Mouse (Mus musculus) hindbrain, embryonic 16.5 days (tissue): ENCODE data around the gene Casp3. TPM values are rescaled to one million over a fixed set of nuclear protein-coding genes. Genes with fewer than 3 reads are reported as not detected.

ENCODE experiments used
- ATAC-seq: fragments of 200-750 bp; cut with Nextera tagmentation; 2 replicates; pipeline ENCODE4 v1.8.0; 2017; ENCODE audit warnings: moderate TSS enrichment, moderate library complexity
- H3K27ac ChIP-seq: fragments of 300-500 bp; sonication (generic); 2 replicates; pipeline ENCODE4 v1.5.1; 2014; ENCODE audit warnings: low read depth, mild to moderate bottlenecking, control low read depth, low read length, moderate library complexity
- H3K27me3 ChIP-seq: fragments of 300-500 bp; sonication (generic); replicated peaks from 2 replicates; pipeline ENCODE4 v1.6.1; 2014; ENCODE audit warnings: low read length; ENCODE audit not compliant: control insufficient read depth, insufficient read depth
- H3K36me3 ChIP-seq: fragments of 300-500 bp; sonication (generic); 2 replicates; pipeline ENCODE4 v1.6.1; 2014; ENCODE audit warnings: mild to moderate bottlenecking, low read length, moderate library complexity, mixed read lengths; ENCODE audit not compliant: control insufficient read depth, insufficient read depth
- H3K4me1 ChIP-seq: fragments of 300-500 bp; sonication (generic); 2 replicates; pipeline ENCODE4 v1.6.1; 2014; ENCODE audit warnings: low read depth, low read length; ENCODE audit not compliant: control insufficient read depth, insufficient read depth
- H3K4me2 ChIP-seq: fragments of 300-500 bp; sonication (generic); 2 replicates; pipeline ENCODE4 v1.6.1; 2014; ENCODE audit warnings: mild to moderate bottlenecking, low read length, control low read depth, moderate library complexity
- H3K4me3 ChIP-seq: fragments of 300-500 bp; sonication (generic); 2 replicates; pipeline ENCODE4 v1.5.1; 2014; ENCODE audit warnings: mild to moderate bottlenecking, low read length, control low read depth, moderate library complexity
- H3K9ac ChIP-seq: fragments of 300-500 bp; sonication (generic); 2 replicates; pipeline ENCODE4 v1.6.1; 2014; ENCODE audit warnings: low read depth, mild to moderate bottlenecking, control low read depth, low read length, moderate library complexity
- H3K9me3 ChIP-seq: fragments of 300-500 bp; sonication (generic); 2 replicates; pipeline ENCODE4 v1.6.1; 2014; ENCODE audit warnings: mild to moderate bottlenecking, low read length, moderate library complexity; ENCODE audit not compliant: control insufficient read depth
- WGBS: fragments of 180-500 bp; shearing (Covaris S2); extraction: QIAGEN DNeasy Blood & Tissue Kit; methylation state at CpG from one replicate; pipeline ENCODE4 v1.1.7; 2014; 5-methylcytosine and 5-hydroxymethylcytosine counted together
- polyA plus RNA-seq: library from polyadenylated mRNA; unstranded; fragments of >200 nt; fragmentation: Nextera tagmentation; extraction: Ambion mirVana; gene quantifications from 2 replicates; pipeline ENCODE4 v1.2.1, GENCODE M21; 2015

The Casp3 gene
- polyA plus RNA-seq, 1 experiment from 2014 or later: 225 TPM

DNA sequence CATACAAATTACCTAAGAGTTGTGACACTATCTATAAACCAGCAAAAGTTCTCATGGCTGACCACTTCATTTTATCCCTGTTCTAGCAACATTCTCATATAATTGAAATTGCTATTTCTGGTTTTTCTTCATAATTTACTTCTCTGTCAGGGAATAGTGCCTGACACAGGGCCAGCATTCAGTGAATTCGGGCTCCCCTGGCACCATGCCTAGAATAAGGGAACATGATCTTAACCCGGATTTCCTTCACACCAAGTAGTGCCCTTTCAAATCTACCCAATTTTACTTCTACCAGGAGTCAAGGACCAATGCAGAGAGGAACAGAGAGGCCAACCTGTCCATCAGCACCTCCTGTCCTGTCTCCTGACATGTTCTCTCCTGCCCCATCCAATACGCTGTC, 31.5 kb upstream of the Casp3 start:
- Histone ChIP-seq H3K27ac (no peak overlapping the region), H3K27me3 (no peaks in the 10 kb centered on the region), H3K4me2 (no peak overlapping the region), H3K4me3 (no peak overlapping the region), H3K9me3 (no peaks in the 10 kb centered on the region), H3K4me1 (no peaks in the 10 kb centered on the region), H3K36me3 (no peaks in the 10 kb centered on the region), H3K9ac (no peak overlapping the region)
- WGBS: 89% methylated on average over 3 of the region's 3 CpGs
- no peak for ATAC-seq

DNA sequence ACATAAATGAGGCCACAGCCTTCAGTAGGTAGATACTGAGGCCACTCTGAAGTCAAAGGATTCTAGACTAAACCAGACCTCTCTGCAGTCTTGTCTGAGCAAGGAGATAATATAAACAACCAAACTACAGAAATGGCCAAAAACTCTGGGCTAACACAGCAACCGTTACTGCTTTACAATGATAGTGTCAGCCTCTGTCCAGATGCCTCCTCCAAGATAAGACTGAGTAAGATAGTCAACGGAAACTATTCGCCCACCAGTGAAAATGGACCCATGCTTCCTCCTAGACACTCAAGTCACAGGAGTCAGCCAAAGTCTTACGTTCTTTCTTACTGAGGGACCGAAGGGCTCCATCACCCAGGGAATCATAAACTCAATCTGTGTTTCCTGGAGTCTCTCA, 29.2 kb upstream of the Casp3 start:
- Histone ChIP-seq H3K4me3 (no peak overlapping the region), H3K9me3 (no peaks in the 10 kb centered on the region), H3K27ac (no peak overlapping the region), H3K36me3 (no peaks in the 10 kb centered on the region), H3K9ac (no peak overlapping the region), H3K27me3 (no peaks in the 10 kb centered on the region), H3K4me2 (no peak overlapping the region), H3K4me1 (no peaks in the 10 kb centered on the region)
- 95% methylated on average over 5 of the region's 5 CpGs for WGBS
- ATAC-seq: no peak

DNA sequence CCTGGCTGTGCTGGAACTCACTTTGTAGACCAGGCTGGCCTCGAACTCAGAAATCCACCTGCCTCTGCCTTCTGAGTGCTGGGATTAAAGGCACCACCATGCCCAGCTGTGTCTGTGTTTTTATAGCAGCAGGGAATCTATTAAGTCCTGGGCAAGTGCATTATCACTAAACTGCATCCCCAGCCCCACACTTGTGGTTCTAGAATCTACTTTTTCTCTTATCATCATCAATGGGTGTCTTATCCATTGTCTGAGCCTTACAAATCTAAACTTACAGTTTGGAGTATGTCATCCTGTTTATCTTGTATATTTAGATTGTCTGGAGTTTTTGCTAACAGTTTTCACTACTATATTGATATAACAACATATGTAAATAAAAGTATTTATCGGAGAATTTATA, 28.4 kb upstream of the Casp3 start:
- 95% methylated on average over 2 of the region's 2 CpGs for WGBS
- no peak overlapping the region for H3K27ac ChIP-seq
- no peak for ATAC-seq
- H3K9me3 ChIP-seq: no peaks in the 10 kb centered on the region
- no peaks in the 10 kb centered on the region for H3K4me1 ChIP-seq
- no peak overlapping the region for H3K9ac ChIP-seq
- no peak overlapping the region for H3K4me3 ChIP-seq
- H3K27me3 ChIP-seq: no peaks in the 10 kb centered on the region
- H3K4me2 ChIP-seq: no peak overlapping the region
- no peaks in the 10 kb centered on the region for H3K36me3 ChIP-seq

DNA sequence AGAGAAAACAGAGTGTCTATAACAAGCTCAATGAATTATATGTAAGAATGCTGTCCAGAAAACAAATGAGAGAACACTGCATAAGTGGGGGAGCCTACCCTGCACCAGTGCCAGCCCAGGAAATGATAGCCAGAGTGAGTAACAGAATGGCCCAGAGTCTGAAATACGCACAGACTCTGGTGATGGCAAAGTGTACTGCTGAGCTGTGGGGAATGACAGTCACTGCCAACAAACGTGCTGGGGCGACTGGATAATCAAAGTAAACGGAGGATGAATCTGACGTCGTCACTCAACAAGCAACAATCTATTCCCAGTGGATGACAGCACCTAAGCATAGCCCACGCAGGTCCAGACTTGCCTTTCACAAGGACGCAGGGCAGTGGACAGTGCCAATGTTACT, 24.0 kb upstream of the Casp3 start:
- Histone ChIP-seq H3K4me2 (no peak overlapping the region), H3K27me3 (no peaks in the 10 kb centered on the region), H3K9ac (no peak overlapping the region), H3K36me3 (no peaks in the 10 kb centered on the region), H3K9me3 (no peaks in the 10 kb centered on the region), H3K4me3 (no peak overlapping the region), H3K4me1 (no peaks in the 10 kb centered on the region), H3K27ac (no peak overlapping the region)
- 83% methylated on average over 8 of the region's 8 CpGs for WGBS
- ATAC-seq: no peak

DNA sequence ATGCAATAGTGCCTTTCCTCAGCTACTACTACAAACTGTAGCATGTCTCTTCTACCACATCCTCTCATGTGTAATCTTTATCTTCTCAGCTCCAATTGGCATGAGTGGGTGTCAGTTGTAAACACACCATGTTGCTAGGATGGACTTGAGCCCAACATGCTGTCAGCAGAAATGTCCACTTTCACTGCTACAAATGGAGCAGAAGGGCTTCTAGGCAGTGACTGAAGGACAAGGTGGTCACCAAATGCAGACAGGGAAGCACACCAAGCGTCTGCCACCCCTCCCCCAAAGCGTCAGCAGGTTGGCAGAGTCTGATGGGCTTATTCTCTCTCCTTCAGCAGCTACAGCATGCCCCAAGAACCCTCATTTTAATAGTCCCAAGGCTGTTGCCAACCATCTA, 23.3 kb upstream of the Casp3 start:
- 64% methylated on average over 2 of the region's 2 CpGs for WGBS
- no peaks in the 10 kb centered on the region for H3K27me3 ChIP-seq
- no peak overlapping the region for H3K9ac ChIP-seq
- H3K4me3 ChIP-seq: no peak overlapping the region
- no peak overlapping the region for H3K4me2 ChIP-seq
- no peak overlapping the region for H3K27ac ChIP-seq
- H3K4me1 ChIP-seq: no peaks in the 10 kb centered on the region
- no peaks in the 10 kb centered on the region for H3K9me3 ChIP-seq
- no peak for ATAC-seq
- no peaks in the 10 kb centered on the region for H3K36me3 ChIP-seq

DNA sequence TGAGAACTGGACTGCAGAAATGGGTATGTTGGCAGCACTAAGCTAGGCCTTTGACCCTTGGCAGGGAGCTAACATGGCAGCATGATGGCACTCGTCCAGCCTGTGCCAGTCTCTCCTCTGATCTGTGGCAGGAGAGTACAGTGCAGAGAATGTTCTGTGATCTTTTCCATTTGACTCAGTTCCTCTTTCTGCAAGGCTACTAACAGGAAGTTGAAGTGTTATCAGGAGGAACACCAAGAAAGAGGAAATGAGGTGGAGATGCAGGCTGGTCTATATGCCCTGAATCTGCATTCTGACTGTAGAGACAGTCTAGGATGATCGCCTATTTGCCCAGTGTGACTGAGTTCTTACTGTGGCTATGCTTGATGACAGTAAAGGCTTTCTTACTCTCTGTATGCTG, 21.5 kb upstream of the Casp3 start:
- Histone ChIP-seq H3K4me2 (no peak overlapping the region), H3K4me3 (no peak overlapping the region), H3K4me1 (no peaks in the 10 kb centered on the region), H3K36me3 (no peaks in the 10 kb centered on the region), H3K27me3 (no peaks in the 10 kb centered on the region), H3K9me3 (no peaks in the 10 kb centered on the region), H3K9ac (no peak overlapping the region), H3K27ac (no peak overlapping the region)
- 90% methylated on average over 2 of the region's 2 CpGs for WGBS
- ATAC-seq: no peak

DNA sequence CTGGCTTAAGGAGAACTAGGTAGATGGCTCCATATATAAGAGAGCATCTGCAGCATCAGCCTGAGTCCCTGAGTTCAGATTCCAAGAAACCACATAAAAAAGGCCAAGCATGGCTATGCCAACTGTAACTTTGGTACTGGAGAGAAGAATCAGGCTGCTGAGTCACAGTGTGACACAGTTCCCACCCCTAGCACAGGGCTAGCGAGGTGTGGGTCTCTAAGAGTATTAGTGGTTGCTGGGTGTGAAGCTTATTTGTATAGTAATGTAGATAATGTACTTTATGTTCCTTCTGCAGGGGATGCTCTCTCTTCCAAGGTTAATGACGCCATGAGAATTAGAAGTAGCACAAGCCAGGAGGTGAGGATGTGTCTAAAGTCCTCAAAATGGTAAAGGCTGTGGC, 20.6 kb upstream of the Casp3 start:
- Histone ChIP-seq H3K9me3 (no peaks in the 10 kb centered on the region), H3K27me3 (no peaks in the 10 kb centered on the region), H3K27ac (no peak overlapping the region), H3K36me3 (no peaks in the 10 kb centered on the region), H3K4me2 (no peak overlapping the region), H3K4me1 (no peaks in the 10 kb centered on the region), H3K9ac (no peak overlapping the region), H3K4me3 (no peak overlapping the region)
- 87% methylated on average over 2 of the region's 2 CpGs for WGBS
- ATAC-seq: no peak

DNA sequence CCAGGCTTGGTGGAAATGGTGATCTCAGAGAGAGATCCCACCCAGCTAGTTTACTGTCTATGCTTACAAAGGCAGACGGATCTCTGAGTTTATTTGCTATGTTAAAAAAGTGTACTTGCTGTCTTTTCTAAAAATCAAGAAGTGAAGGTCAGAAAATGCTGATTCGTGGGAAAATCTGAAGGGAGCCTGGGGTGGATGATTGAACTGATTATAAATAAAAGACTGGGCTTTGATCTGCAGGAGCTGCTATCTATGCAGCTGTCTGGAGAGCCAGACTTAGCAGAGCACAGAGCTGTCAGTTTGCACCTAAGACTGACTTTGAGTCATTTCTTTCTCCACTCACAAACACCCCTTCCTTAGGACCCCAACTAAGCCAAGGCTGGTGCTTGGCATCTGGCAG, 19.7 kb upstream of the Casp3 start:
- WGBS: 89% methylated on average over 2 of the region's 2 CpGs
- no peak for ATAC-seq
- no peaks in the 10 kb centered on the region for H3K9me3 ChIP-seq
- H3K4me2 ChIP-seq: no peak overlapping the region
- no peak overlapping the region for H3K27ac ChIP-seq
- no peaks in the 10 kb centered on the region for H3K4me1 ChIP-seq
- H3K27me3 ChIP-seq: no peaks in the 10 kb centered on the region
- no peak overlapping the region for H3K9ac ChIP-seq
- H3K4me3 ChIP-seq: no peak overlapping the region
- H3K36me3 ChIP-seq: no peaks in the 10 kb centered on the region

DNA sequence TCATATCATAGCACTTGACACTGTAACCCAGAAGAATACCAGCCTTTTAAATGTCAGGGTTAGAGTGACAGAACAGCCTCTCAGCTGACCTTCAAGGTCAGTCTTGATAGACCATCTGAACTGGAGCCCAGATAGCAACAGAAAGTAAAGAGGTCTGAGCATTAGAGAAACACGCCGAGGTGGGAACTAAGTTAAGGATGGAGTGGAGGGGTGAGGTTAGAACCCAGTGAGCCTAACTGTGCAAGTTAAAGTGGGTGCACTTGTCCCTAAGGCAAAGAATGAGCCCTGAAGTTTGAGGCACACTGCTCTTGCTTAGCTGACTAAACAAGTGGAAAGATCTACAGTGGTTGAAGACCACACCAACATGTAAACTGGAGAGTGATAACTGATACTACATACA, 19.0 kb upstream of the Casp3 start:
- Histone ChIP-seq H3K27me3 (no peaks in the 10 kb centered on the region), H3K4me2 (no peak overlapping the region), H3K9me3 (no peaks in the 10 kb centered on the region), H3K27ac (no peak overlapping the region), H3K4me1 (no peaks in the 10 kb centered on the region), H3K9ac (no peak overlapping the region), H3K4me3 (no peak overlapping the region), H3K36me3 (no peaks in the 10 kb centered on the region)
- WGBS: 91% methylated on average over 2 of the region's 2 CpGs
- ATAC-seq: no peak

DNA sequence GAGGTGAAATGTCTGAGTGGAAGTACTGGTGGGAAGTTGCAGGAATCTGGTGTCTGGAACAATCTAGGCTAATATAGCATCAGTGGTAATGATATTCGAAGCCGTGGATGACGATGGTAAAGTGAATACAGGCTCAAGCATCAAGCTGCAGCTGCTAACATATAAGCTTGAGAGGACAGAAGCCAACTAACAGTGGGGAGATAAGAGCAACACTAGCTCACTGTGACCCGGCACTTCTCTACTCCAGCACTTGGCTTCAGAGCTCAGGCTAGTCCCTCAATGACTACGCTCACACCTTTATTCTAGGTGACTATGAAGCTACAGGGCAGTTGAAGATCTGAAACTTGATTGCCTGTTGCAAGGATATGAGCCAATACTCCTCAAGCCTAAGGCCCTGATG, 18.3 kb upstream of the Casp3 start:
- no peak for ATAC-seq
- Histone ChIP-seq H3K4me2 (no peak overlapping the region), H3K36me3 (no peaks in the 10 kb centered on the region), H3K4me3 (no peak overlapping the region), H3K9me3 (no peaks in the 10 kb centered on the region), H3K27me3 (no peaks in the 10 kb centered on the region), H3K4me1 (no peaks in the 10 kb centered on the region), H3K27ac (no peak overlapping the region), H3K9ac (no peak overlapping the region)
- 98% methylated on average over 5 of the region's 5 CpGs for WGBS
